Mouse (Mus musculus) E14TG2a.4 (cell line): ENCODE data around the gene Nbeal2.

Source experiments
- CTCF ChIP-seq: conservative IDR thresholded peaks from 2 replicates; pipeline ENCODE4 v1.5.1; 2014; ENCODE audit warnings: low read length
- NANOG ChIP-seq: IDR thresholded peaks from 2 replicates; pipeline ENCODE4 v1.6.1; 2014; ENCODE audit warnings: borderline replicate concordance, low read length, mixed read lengths
- POU5F1 ChIP-seq: IDR thresholded peaks from 2 replicates; pipeline ENCODE4 v1.6.1; 2014; ENCODE audit warnings: low read length, borderline replicate concordance

DNA sequence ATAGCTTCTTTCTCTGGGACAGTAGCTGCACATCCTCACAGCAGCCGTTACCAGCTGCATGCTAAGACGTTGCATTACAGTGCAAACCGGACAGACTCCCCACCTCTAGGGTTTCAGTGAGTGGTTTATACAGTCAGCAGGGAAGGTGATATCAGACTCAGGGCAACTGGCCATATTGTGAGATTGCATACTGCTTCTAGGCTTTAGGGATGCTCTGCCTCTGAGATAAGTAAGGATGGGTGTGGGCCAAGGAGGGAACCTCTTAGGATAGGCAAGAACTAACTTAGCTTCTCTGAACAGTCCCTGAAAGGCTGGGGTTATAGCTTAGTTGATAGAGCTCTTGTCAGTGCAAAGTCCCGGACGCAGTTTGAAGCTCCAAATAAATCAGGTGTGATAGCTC is 15.8 kb upstream of the Nbeal2 start:
- no peak for TF ChIP-seq CTCF
- TF ChIP-seq NANOG: no peak
- no peak for TF ChIP-seq POU5F1
